Mouse (Mus musculus): Measurements from ENCODE around the gene Srprb. TPM values are rescaled to one million over a fixed set of nuclear protein-coding genes. Genes with fewer than 3 reads are reported as not detected.
A peak's percentile ranks its signal among the peaks of the same experiment; 100 is the strongest.
"Not testable (repeated sequence)": the region's sequence is repeated elsewhere in the genome, so short reads cannot be mapped to it uniquely, and the experiment has no call there.

Srprb gene
- polyA plus RNA-seq, 1 experiment: 48.8 TPM

GRCm38 (mm10) chr9:103180303-103180702 lies 21.6 kb downstream of the Srprb start:
- Histone ChIP-seq H3K4me3 (replicated peaks; ENCODE audit: insufficient read depth, low read depth, low read length) (no peak overlapping the region), H3K4me1 (ENCODE audit: control insufficient read depth, insufficient read depth, low read length) (peaks cover 22% of the 10 kb centered on the region), H3K27ac (ENCODE audit: insufficient read depth, low read length) (no peak overlapping the region), H3K27me3 (ENCODE audit: control insufficient read depth, insufficient read depth, low read length) (no peaks in the 10 kb centered on the region)
- no peak for TF ChIP-seq CTCF (IDR thresholded peaks at IDR 0.05; ENCODE audit: borderline replicate concordance, insufficient read depth, low read depth, low read length)
- TF ChIP-seq POLR2A (IDR thresholded peaks at IDR 0.05; ENCODE audit: borderline replicate concordance, insufficient read depth, low read length): no peak
- peak; percentile 56 to 61 for DNase-seq
- WGBS: 5% methylated on average over 3 of the region's 3 CpGs

GRCm38 (mm10) chr9:103175692-103176091 lies 26.2 kb downstream of the Srprb start:
- no peak for DNase-seq
- no peaks in the 10 kb centered on the region for H3K27me3 ChIP-seq (ENCODE audit: control insufficient read depth, insufficient read depth, low read length)
- no peak overlapping the region for H3K4me3 ChIP-seq (replicated peaks; ENCODE audit: insufficient read depth, low read depth, low read length)
- no peak overlapping the region for H3K27ac ChIP-seq (ENCODE audit: insufficient read depth, low read length)
- peaks cover 25% of the 10 kb centered on the region for H3K4me1 ChIP-seq (ENCODE audit: control insufficient read depth, insufficient read depth, low read length)
- WGBS: 48% methylated on average over 7 of the region's 7 CpGs
- no peak for TF ChIP-seq POLR2A (IDR thresholded peaks at IDR 0.05; ENCODE audit: borderline replicate concordance, insufficient read depth, low read length)
- no peak; the same call in 1 of the 2 replicates for TF ChIP-seq CTCF (IDR thresholded peaks at IDR 0.05; ENCODE audit: borderline replicate concordance, insufficient read depth, low read depth, low read length)

GRCm38 (mm10) chr9:103174771-103175519 lies 27.0 kb downstream of the Srprb start:
- peak in 1 of 2 experiments; percentile 53 for DNase-seq
- Histone ChIP-seq H3K4me3 (replicated peaks; ENCODE audit: insufficient read depth, low read depth, low read length) (no peak overlapping the region), H3K27ac (ENCODE audit: insufficient read depth, low read length) (no peak overlapping the region), H3K27me3 (ENCODE audit: control insufficient read depth, insufficient read depth, low read length) (no peaks in the 10 kb centered on the region), H3K4me1 (ENCODE audit: control insufficient read depth, insufficient read depth, low read length) (peaks cover 18% of the 10 kb centered on the region)
- no peak for TF ChIP-seq POLR2A (IDR thresholded peaks at IDR 0.05; ENCODE audit: borderline replicate concordance, insufficient read depth, low read length)
- TF ChIP-seq CTCF (IDR thresholded peaks at IDR 0.05; ENCODE audit: borderline replicate concordance, insufficient read depth, low read depth, low read length): peak; percentile 72
- 67% methylated on average over 6 of the region's 6 CpGs for WGBS

- H3K4me3 ChIP-seq (replicated peaks; ENCODE audit: insufficient read depth, low read depth, low read length): no peak overlapping the region
- no peak overlapping the region for H3K27ac ChIP-seq (ENCODE audit: insufficient read depth, low read length)
- H3K27me3 ChIP-seq (ENCODE audit: control insufficient read depth, insufficient read depth, low read length): no peaks in the 10 kb centered on the region
- H3K4me1 ChIP-seq (ENCODE audit: control insufficient read depth, insufficient read depth, low read length): peaks cover 25% of the 10 kb centered on the region
- no peak for TF ChIP-seq CTCF (IDR thresholded peaks at IDR 0.05; ENCODE audit: borderline replicate concordance, insufficient read depth, low read depth, low read length)
- TF ChIP-seq POLR2A (IDR thresholded peaks at IDR 0.05; ENCODE audit: borderline replicate concordance, insufficient read depth, low read length): no peak
- 42% methylated on average over 7 of the region's 7 CpGs for WGBS
- no peak for DNase-seq
Observed at GRCm38 (mm10) chr9:103168771-103169170, 33.2 kb downstream of the Srprb start.

- 36% methylated on average over 6 of the region's 6 CpGs for WGBS
- Histone ChIP-seq H3K4me3 (replicated peaks; ENCODE audit: insufficient read depth, low read depth, low read length) (no peak overlapping the region), H3K27me3 (ENCODE audit: control insufficient read depth, insufficient read depth, low read length) (no peaks in the 10 kb centered on the region), H3K4me1 (ENCODE audit: control insufficient read depth, insufficient read depth, low read length) (peaks cover 25% of the 10 kb centered on the region), H3K27ac (ENCODE audit: insufficient read depth, low read length) (no peak overlapping the region)
- TF ChIP-seq CTCF (IDR thresholded peaks at IDR 0.05; ENCODE audit: borderline replicate concordance, insufficient read depth, low read depth, low read length): no peak
- no peak for TF ChIP-seq POLR2A (IDR thresholded peaks at IDR 0.05; ENCODE audit: borderline replicate concordance, insufficient read depth, low read length)
- DNase-seq: no peak
Observed at GRCm38 (mm10) chr9:103168046-103168445, 33.9 kb downstream of the Srprb start.

GRCm38 (mm10) chr9:103163806-103164205 lies 38.1 kb downstream of the Srprb start:
- Histone ChIP-seq H3K4me1 (ENCODE audit: control insufficient read depth, insufficient read depth, low read length) (peaks cover 40% of the 10 kb centered on the region), H3K4me3 (replicated peaks; ENCODE audit: insufficient read depth, low read depth, low read length) (no peak overlapping the region), H3K27ac (ENCODE audit: insufficient read depth, low read length) (no peak overlapping the region), H3K27me3 (ENCODE audit: control insufficient read depth, insufficient read depth, low read length) (no peaks in the 10 kb centered on the region)
- WGBS: 61% methylated on average over 15 of the region's 15 CpGs
- DNase-seq: no peak
- TF ChIP-seq POLR2A (IDR thresholded peaks at IDR 0.05; ENCODE audit: borderline replicate concordance, insufficient read depth, low read length) (no peak), CTCF (IDR thresholded peaks at IDR 0.05; ENCODE audit: borderline replicate concordance, insufficient read depth, low read depth, low read length) (no peak)

- not testable (repeated sequence) for H3K4me3 ChIP-seq (replicated peaks; ENCODE audit: insufficient read depth, low read depth, low read length); DNase-seq; H3K27me3 ChIP-seq (ENCODE audit: control insufficient read depth, insufficient read depth, low read length); H3K27ac ChIP-seq (ENCODE audit: insufficient read depth, low read length)
- peaks cover 19% of the 10 kb centered on the region for H3K4me1 ChIP-seq (ENCODE audit: control insufficient read depth, insufficient read depth, low read length)
- WGBS: 91% methylated on average over 7 of the region's 7 CpGs
Observed at GRCm38 (mm10) chr9:103155158-103155557, 46.8 kb downstream of the Srprb start.

GRCm38 (mm10) chr9:103154568-103154967 lies 47.4 kb downstream of the Srprb start:
- Histone ChIP-seq H3K4me3 (replicated peaks; ENCODE audit: insufficient read depth, low read depth, low read length) (no peak overlapping the region), H3K4me1 (ENCODE audit: control insufficient read depth, insufficient read depth, low read length) (peaks cover 13% of the 10 kb centered on the region), H3K27me3 (ENCODE audit: control insufficient read depth, insufficient read depth, low read length) (no peaks in the 10 kb centered on the region), H3K27ac (ENCODE audit: insufficient read depth, low read length) (no peak overlapping the region)
- DNase-seq: no peak
- TF ChIP-seq CTCF (IDR thresholded peaks at IDR 0.05; ENCODE audit: borderline replicate concordance, insufficient read depth, low read depth, low read length): no peak
- 78% methylated on average over 2 of the region's 2 CpGs for WGBS

Data from cerebellum, adult 2 months (tissue).